Mouse (Mus musculus) intestine, postnatal 0 days (tissue): ENCODE results near the gene Prkca. TPM values are rescaled to one million over a fixed set of nuclear protein-coding genes. Genes with fewer than 3 reads are reported as not detected.

Experiments
- ATAC-seq: fragments of 200-750 bp; cut with Nextera tagmentation; 2 replicates; pipeline ENCODE4 v1.8.0; 2017; ENCODE audit warnings: mild to moderate bottlenecking, moderate TSS enrichment, moderate library complexity
- H3K27ac ChIP-seq: fragments of 300-500 bp; sonication (generic); 2 replicates; pipeline ENCODE4 v1.5.1; 2014; ENCODE audit warnings: mild to moderate bottlenecking, low read depth, low read length, moderate library complexity
- H3K27me3 ChIP-seq: fragments of 300-500 bp; sonication (generic); replicated peaks from 2 replicates; pipeline ENCODE4 v1.6.1; 2014; ENCODE audit warnings: low read length, mixed read lengths; ENCODE audit not compliant: control insufficient read depth, insufficient read depth
- H3K36me3 ChIP-seq: fragments of 300-500 bp; sonication (generic); 2 replicates; pipeline ENCODE4 v1.6.1; 2014; ENCODE audit warnings: mild to moderate bottlenecking, moderate library complexity; ENCODE audit not compliant: control insufficient read depth, insufficient read depth
- H3K4me1 ChIP-seq: fragments of 300-500 bp; sonication (generic); replicated peaks from 2 replicates; pipeline ENCODE4 v1.6.1; 2014; ENCODE audit warnings: antibody characterized with exemption, low read length, mixed read lengths; ENCODE audit not compliant: control insufficient read depth, insufficient read depth
- H3K4me2 ChIP-seq: fragments of 300-500 bp; sonication (generic); replicated peaks from 2 replicates; pipeline ENCODE4 v1.6.1; 2014; ENCODE audit warnings: low read depth, mild to moderate bottlenecking, moderate library complexity
- H3K4me3 ChIP-seq: fragments of 300-500 bp; sonication (generic); 2 replicates; pipeline ENCODE4 v1.5.1; 2014; ENCODE audit warnings: low read depth, low read length
- H3K9ac ChIP-seq: fragments of 300-500 bp; sonication (generic); 2 replicates; pipeline ENCODE4 v1.6.1; 2014; ENCODE audit warnings: mild to moderate bottlenecking, low read depth, low read length
- H3K9me3 ChIP-seq: fragments of 300-500 bp; sonication (generic); 2 replicates; pipeline ENCODE4 v1.6.1; 2016; ENCODE audit warnings: mixed run types; ENCODE audit not compliant: control insufficient read depth
- CTCF ChIP-seq: sonication (generic); IDR thresholded peaks from 2 replicates; pipeline ENCODE4 v1.5.1; 2016; ENCODE audit warnings: low read depth, mild to moderate bottlenecking, control low read depth, antibody characterized with exemption, moderate library complexity
- WGBS: fragments of 180-500 bp; shearing (Covaris S2); extraction: QIAGEN DNeasy Blood & Tissue Kit; methylation state at CpG from one replicate; pipeline ENCODE4 v1.1.7; 2014; 5-methylcytosine and 5-hydroxymethylcytosine counted together
- polyA plus RNA-seq: library from polyadenylated mRNA; unstranded; fragments of >200 nt; fragmentation: Nextera tagmentation; extraction: Ambion mirVana; gene quantifications from 2 replicates; pipeline ENCODE4 v1.2.1, GENCODE M21; 2015

Gene Prkca
- polyA plus RNA-seq, 1 experiment from 2014 or later, result 14.5 TPM

GRCm38 (mm10) chr11:108249047-108249403 is 94.7 kb downstream of the Prkca start:
- Histone ChIP-seq H3K27ac (no peak overlapping the region), H3K4me1 (peaks cover 14% of the 10 kb centered on the region; the same call in 1 of the 2 replicates), H3K4me3 (no peak overlapping the region), H3K9ac (no peak overlapping the region), H3K9me3 (no peaks in the 10 kb centered on the region), H3K27me3 (no peaks in the 10 kb centered on the region), H3K4me2 (no peak overlapping the region), H3K36me3 (0 out of 2 replicates have a peak, but pooled peaks cover 4% of the 10 kb centered on the region)
- no peak for TF ChIP-seq CTCF
- no peak for ATAC-seq
- WGBS, result 81% methylated on average over 3 of the region's 3 CpGs

GRCm38 (mm10) chr11:108248218-108249046 is 95.3 kb downstream of the Prkca start:
- Histone ChIP-seq H3K4me3 (no peak overlapping the region), H3K4me2 (0 out of 2 replicates have a peak overlapping the region, but pooled peaks have one; percentile 14), H3K9ac (no peak overlapping the region), H3K4me1 (peaks cover 14% of the 10 kb centered on the region; the same call in 1 of the 2 replicates), H3K27me3 (no peaks in the 10 kb centered on the region), H3K9me3 (no peaks in the 10 kb centered on the region), H3K36me3 (0 out of 2 replicates have a peak, but pooled peaks cover 5% of the 10 kb centered on the region), H3K27ac (no peak overlapping the region; the same call in 1 of the 2 replicates)
- no peak for TF ChIP-seq CTCF
- 53% methylated on average over 12 of the region's 12 CpGs for WGBS
- no peak for ATAC-seq

GRCm38 (mm10) chr11:108247121-108247863 is 96.4 kb downstream of the Prkca start:
- no peak for ATAC-seq
- peaks cover 18% of the 10 kb centered on the region for H3K4me1 ChIP-seq
- H3K36me3 ChIP-seq, result 0 out of 2 replicates have a peak, but pooled peaks cover 5% of the 10 kb centered on the region
- no peak overlapping the region for H3K27ac ChIP-seq
- H3K4me2 ChIP-seq, result no peak overlapping the region
- H3K9me3 ChIP-seq, result no peaks in the 10 kb centered on the region
- H3K27me3 ChIP-seq, result no peaks in the 10 kb centered on the region
- no peak for TF ChIP-seq CTCF
- no peak overlapping the region for H3K9ac ChIP-seq
- no peak overlapping the region for H3K4me3 ChIP-seq
- 86% methylated on average over 10 of the region's 10 CpGs for WGBS

GRCm38 (mm10) chr11:108246267-108246702 is 97.4 kb downstream of the Prkca start:
- no peak for TF ChIP-seq CTCF
- WGBS, result 64% methylated on average over 4 of the region's 4 CpGs
- no peaks in the 10 kb centered on the region for H3K9me3 ChIP-seq
- 0 out of 2 replicates have a peak, but pooled peaks cover 5% of the 10 kb centered on the region for H3K36me3 ChIP-seq
- no peak overlapping the region for H3K27ac ChIP-seq
- H3K27me3 ChIP-seq, result no peaks in the 10 kb centered on the region
- no peak overlapping the region for H3K4me3 ChIP-seq
- no peak overlapping the region for H3K9ac ChIP-seq
- no peak for ATAC-seq
- peaks cover 18% of the 10 kb centered on the region for H3K4me1 ChIP-seq
- no peak overlapping the region for H3K4me2 ChIP-seq

GRCm38 (mm10) chr11:108244241-108244640 is 99.5 kb downstream of the Prkca start:
- no peak for TF ChIP-seq CTCF
- Histone ChIP-seq H3K4me1 (peaks cover 6% of the 10 kb centered on the region), H3K4me3 (no peak overlapping the region), H3K27ac (no peak overlapping the region), H3K36me3 (0 out of 2 replicates have a peak, but pooled peaks cover 5% of the 10 kb centered on the region), H3K9ac (no peak overlapping the region), H3K4me2 (no peak overlapping the region), H3K9me3 (no peaks in the 10 kb centered on the region), H3K27me3 (no peaks in the 10 kb centered on the region)
- WGBS, result 73% methylated on average over 2 of the region's 2 CpGs
- no peak for ATAC-seq

- H3K4me2 ChIP-seq, result no peak overlapping the region
- H3K4me1 ChIP-seq, result peaks cover 11% of the 10 kb centered on the region
- 51% methylated on average over 2 of the region's 2 CpGs for WGBS
- TF ChIP-seq CTCF, result no peak
- no peak for ATAC-seq
- 0 out of 2 replicates have a peak, but pooled peaks cover 5% of the 10 kb centered on the region for H3K36me3 ChIP-seq
- no peaks in the 10 kb centered on the region for H3K27me3 ChIP-seq
- no peak overlapping the region for H3K27ac ChIP-seq
- no peak overlapping the region for H3K4me3 ChIP-seq
- H3K9me3 ChIP-seq, result no peaks in the 10 kb centered on the region
- no peak overlapping the region for H3K9ac ChIP-seq
These were observed 100.1 kb downstream of the Prkca start for GRCm38 (mm10) chr11:108243633-108244032.
